Mouse (Mus musculus) cerebellum, postnatal 25 days (tissue): Measurements from ENCODE around the gene Gm14085.
A peak's percentile ranks its signal among the peaks of the same experiment; 100 is the strongest.

ENCODE experiments used
- DNase-seq, 2 experiments: peaks; one replicate each; pipeline ENCODE4 v3.0.0; 2021; ENCODE audit warnings: mixed read lengths in 2 of 2

The Gm14085 gene

GRCm38 (mm10) chr2:122562251-122562650, 77.5 kb downstream of the Gm14085 start:
- DNase-seq, result no peak

- peak; percentile 61 to 79 for DNase-seq
Measured at GRCm38 (mm10) chr2:122569439-122569838, 84.7 kb downstream of the Gm14085 start.

- no peak for DNase-seq
Measured at GRCm38 (mm10) chr2:122570430-122570829, 85.7 kb downstream of the Gm14085 start.

GRCm38 (mm10) chr2:122571326-122571725, 86.6 kb downstream of the Gm14085 start:
- peak; percentile 23 to 29 for DNase-seq

- DNase-seq, result no peak
Measured at GRCm38 (mm10) chr2:122572438-122572837, 87.7 kb downstream of the Gm14085 start.

GRCm38 (mm10) chr2:122575470-122575869, 90.7 kb downstream of the Gm14085 start:
- peak; percentile 54 to 60 for DNase-seq

GRCm38 (mm10) chr2:122576295-122576694, 91.6 kb downstream of the Gm14085 start:
- DNase-seq, result no peak

- DNase-seq, result no peak
Measured at GRCm38 (mm10) chr2:122577316-122577715, 92.6 kb downstream of the Gm14085 start.
